Mouse (Mus musculus): ENCODE measurements at regions not wholly inside any gene's neighbourhood (a gene's known extent, or its start where the extent isn't known, plus 50 kb on each side); places are given as distances from the start of the nearest gene placed in this dataset.
A peak's percentile ranks its signal among the peaks of the same experiment; 100 is the strongest.

DNA sequence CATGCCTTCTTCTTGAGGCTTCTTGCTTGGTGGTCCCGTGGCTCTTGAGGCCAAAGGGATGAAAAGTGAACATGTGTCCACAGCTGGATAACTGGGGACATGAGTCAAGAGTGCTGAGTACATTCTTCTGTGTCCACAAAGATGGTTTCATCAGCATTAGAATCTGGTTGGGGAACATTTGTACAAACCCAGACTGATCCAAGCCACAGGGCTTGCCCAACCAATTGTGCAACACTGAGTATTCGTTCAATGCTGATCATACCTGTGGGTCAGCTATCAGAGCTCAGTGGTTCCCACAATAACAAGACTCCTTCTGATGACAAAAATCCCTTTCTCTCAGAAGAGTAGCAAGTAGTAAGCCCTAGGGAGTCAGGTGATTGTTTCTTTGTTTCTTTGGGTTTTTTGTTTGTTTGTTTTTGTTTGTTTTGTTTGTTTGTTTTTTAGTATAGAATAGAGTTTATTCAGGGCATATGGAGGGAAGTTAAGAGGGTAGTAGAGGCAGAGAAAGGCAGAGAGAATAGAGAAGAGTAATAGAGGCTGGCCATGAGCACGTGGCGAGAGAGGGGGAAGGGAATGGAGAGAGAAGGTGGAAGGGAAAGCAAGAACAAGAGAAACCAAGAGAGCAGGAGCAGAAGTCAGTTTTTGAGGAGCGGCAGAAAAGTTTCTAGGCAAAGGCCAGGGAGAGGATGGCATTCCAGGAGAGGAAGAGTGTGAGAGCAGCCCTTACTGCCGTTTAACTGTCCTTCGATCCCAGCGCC is 612.5 kb downstream of the Zfp706 start:
- no peak for ATAC-seq (replicated peaks; ENCODE audit: low FRiP score)

DNA sequence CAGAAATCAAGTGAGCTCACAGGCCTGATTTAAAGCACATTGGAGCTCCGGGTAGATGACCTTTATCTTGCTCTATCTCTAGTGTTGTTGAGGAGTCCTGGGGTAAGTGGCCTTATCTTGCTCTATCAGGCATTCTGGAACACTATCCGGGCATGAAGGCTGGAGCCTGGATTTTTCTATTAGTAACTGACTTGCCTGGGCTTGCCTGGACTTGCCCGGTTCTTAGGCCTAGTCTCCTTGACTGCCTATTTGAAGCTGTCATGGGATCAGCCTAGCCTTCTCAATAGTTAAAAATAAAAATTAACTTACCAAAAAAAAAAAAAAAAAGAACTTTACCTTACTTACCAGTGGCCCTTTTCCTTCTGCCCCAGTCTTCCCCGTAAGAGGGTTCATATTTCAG is 617.8 kb downstream of the Zfp706 start:
- Histone ChIP-seq H3K9ac (ENCODE audit: low read depth, low read length) (no peak overlapping the region), H3K27ac (ENCODE audit: low read depth, low read length) (no peak overlapping the region), H3K4me2 (no peak overlapping the region), H3K4me3 (ENCODE audit: low read depth, low read length) (no peak overlapping the region), H3K36me3 (ENCODE audit: control insufficient read depth, insufficient read depth, low read length) (no peaks in the 10 kb centered on the region), H3K4me1 (replicated peaks; ENCODE audit: control insufficient read depth, insufficient read depth, low read length) (no peaks in the 10 kb centered on the region), H3K9me3 (ENCODE audit: control insufficient read depth, low read length) (no peaks in the 10 kb centered on the region), H3K27me3 (replicated peaks; ENCODE audit: control insufficient read depth, insufficient read depth, low read length) (no peaks in the 10 kb centered on the region)
- DNase-seq (ENCODE audit: low spot score) (no peak), ATAC-seq (replicated peaks; ENCODE audit: low FRiP score) (no peak)
- WGBS = 38% methylated on average over 4 of the region's 4 CpGs

More for the DNA sequence above, 612.5 kb downstream of the Zfp706 start:
- H3K4me2 ChIP-seq = no peak overlapping the region
- no peaks in the 10 kb centered on the region for H3K36me3 ChIP-seq (ENCODE audit: control insufficient read depth, insufficient read depth, low read length)
- no peaks in the 10 kb centered on the region for H3K27me3 ChIP-seq (replicated peaks; ENCODE audit: control insufficient read depth, insufficient read depth, low read length)
- no peak overlapping the region for H3K4me3 ChIP-seq (ENCODE audit: low read depth, low read length)
- DNase-seq (ENCODE audit: low spot score) = no peak
- 74% methylated on average over 8 of the region's 8 CpGs for WGBS
- no peaks in the 10 kb centered on the region for H3K4me1 ChIP-seq (replicated peaks; ENCODE audit: control insufficient read depth, insufficient read depth, low read length)
- no peak overlapping the region for H3K27ac ChIP-seq (ENCODE audit: low read depth, low read length)
- H3K9ac ChIP-seq (ENCODE audit: low read depth, low read length) = no peak overlapping the region
- H3K9me3 ChIP-seq (ENCODE audit: control insufficient read depth, low read length) = no peaks in the 10 kb centered on the region

DNA sequence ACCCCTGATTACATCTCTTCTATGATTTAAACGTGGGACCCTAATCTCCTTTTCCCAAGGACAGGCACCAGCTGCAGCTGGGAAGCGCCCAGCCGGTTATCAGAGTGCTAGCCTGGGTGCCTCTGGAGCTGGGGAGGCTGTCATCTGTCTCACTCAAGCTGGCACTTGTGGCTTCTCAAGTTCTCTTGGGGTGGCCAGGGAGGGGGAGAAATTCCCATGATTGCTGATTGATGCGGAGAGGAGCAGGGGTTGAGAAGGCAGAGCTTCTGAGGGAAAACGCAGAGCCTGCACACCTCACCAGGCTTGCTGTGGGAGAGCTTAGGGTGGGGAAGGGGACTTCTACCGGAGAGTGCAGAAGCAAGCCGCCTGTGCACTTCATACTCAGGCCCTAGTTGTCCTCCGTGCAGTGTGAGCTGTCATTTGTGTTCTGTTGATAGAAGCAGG is 626.3 kb downstream of the Zfp706 start:
- Histone ChIP-seq H3K4me3 (ENCODE audit: low read depth, low read length) (no peak overlapping the region), H3K4me1 (replicated peaks; ENCODE audit: control insufficient read depth, insufficient read depth, low read length) (no peaks in the 10 kb centered on the region; the same call in 1 of the 2 replicates), H3K27ac (ENCODE audit: low read depth, low read length) (no peak overlapping the region), H3K4me2 (peak overlapping the region; percentile 43), H3K9ac (ENCODE audit: low read depth, low read length) (no peak overlapping the region), H3K27me3 (replicated peaks; ENCODE audit: control insufficient read depth, insufficient read depth, low read length) (peaks cover 4% of the 10 kb centered on the region), H3K9me3 (ENCODE audit: control insufficient read depth, low read length) (no peaks in the 10 kb centered on the region), H3K36me3 (ENCODE audit: control insufficient read depth, insufficient read depth, low read length) (no peaks in the 10 kb centered on the region)
- 4% methylated on average over 8 of the region's 8 CpGs for WGBS
- DNase-seq (ENCODE audit: low spot score) (no peak), ATAC-seq (replicated peaks; ENCODE audit: low FRiP score) (peak; percentile 86)

DNA sequence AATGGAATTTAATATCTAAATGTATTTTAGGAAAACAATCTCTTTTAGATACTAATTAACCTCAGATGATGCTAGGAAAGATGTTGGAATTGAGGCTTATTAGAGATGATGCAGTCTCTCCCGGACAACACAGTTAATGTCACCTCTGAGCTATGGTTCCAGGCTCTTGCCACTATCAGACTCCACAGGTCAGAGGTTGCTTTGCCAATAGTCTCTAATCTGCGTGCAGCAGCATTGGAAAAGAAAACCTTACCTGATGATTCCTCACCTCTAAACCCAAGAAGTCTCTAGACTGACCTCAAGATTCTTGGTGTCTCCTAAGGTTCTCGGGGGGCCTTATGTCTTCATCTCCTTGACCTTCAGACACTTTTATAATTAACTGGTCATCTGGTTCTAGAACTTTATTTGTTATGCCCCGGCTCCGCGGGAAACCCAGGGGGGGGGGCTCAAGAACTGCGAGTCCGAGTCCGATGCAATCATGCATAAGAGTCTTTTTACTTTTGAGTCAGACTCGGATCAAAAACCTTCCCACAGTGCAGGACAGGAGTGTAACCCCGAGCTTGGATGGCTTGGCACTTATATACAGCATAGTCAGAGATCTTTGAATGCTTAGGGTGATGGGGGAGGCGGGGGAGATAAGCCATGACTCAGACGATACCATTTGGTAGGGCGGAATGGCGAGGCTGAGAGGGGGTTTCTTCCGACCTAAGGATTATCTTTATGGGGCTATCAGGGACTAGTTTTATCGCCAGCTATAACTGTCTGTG is 626.9 kb downstream of the Zfp706 start:
- Histone ChIP-seq H3K27me3 (replicated peaks; ENCODE audit: control insufficient read depth, insufficient read depth, low read length) (peaks cover 4% of the 10 kb centered on the region), H3K9ac (ENCODE audit: low read depth, low read length) (no peak overlapping the region), H3K36me3 (ENCODE audit: control insufficient read depth, insufficient read depth, low read length) (no peaks in the 10 kb centered on the region), H3K4me2 (peak overlapping the region; percentile 43), H3K27ac (ENCODE audit: low read depth, low read length) (no peak overlapping the region), H3K4me1 (replicated peaks; ENCODE audit: control insufficient read depth, insufficient read depth, low read length) (no peaks in the 10 kb centered on the region; the same call in 1 of the 2 replicates), H3K9me3 (ENCODE audit: control insufficient read depth, low read length) (no peaks in the 10 kb centered on the region), H3K4me3 (ENCODE audit: low read depth, low read length) (no peak overlapping the region)
- ATAC-seq (replicated peaks; ENCODE audit: low FRiP score) (peak; percentile 73), DNase-seq (ENCODE audit: low spot score) (no peak)
- 8% methylated on average over 17 of the region's 17 CpGs for WGBS

DNA sequence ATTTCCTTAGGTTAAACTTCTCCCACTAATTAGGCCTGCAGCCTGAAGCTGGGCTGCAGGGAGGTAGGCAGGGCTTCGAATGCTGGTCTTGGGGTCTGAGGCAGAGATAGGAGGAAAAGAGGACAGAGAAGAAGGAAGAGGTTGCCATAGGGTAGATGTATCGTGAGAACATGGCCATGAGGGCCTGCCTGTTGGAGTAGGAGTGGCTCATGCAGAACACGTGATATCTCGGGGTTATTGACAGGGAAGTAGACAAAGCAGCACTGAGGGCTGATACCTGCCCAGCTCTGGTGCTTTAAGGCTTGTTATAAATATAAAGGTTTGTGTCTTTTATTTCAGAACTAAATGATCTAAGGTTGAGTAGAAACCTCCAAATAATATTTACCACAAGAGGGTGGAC is 628.9 kb downstream of the Zfp706 start:
- no peaks in the 10 kb centered on the region for H3K36me3 ChIP-seq (ENCODE audit: control insufficient read depth, insufficient read depth, low read length)
- DNase-seq (ENCODE audit: low spot score) (no peak), ATAC-seq (replicated peaks; ENCODE audit: low FRiP score) (no peak)
- no peak overlapping the region for H3K27ac ChIP-seq (ENCODE audit: low read depth, low read length)
- H3K4me1 ChIP-seq (replicated peaks; ENCODE audit: control insufficient read depth, insufficient read depth, low read length) = peaks cover 8% of the 10 kb centered on the region
- peaks cover 7% of the 10 kb centered on the region for H3K27me3 ChIP-seq (replicated peaks; ENCODE audit: control insufficient read depth, insufficient read depth, low read length)
- no peaks in the 10 kb centered on the region for H3K9me3 ChIP-seq (ENCODE audit: control insufficient read depth, low read length)
- no peak overlapping the region for H3K4me3 ChIP-seq (ENCODE audit: low read depth, low read length)
- WGBS = 73% methylated on average over 4 of the region's 4 CpGs
- H3K4me2 ChIP-seq = no peak overlapping the region
- H3K9ac ChIP-seq (ENCODE audit: low read depth, low read length) = no peak overlapping the region

DNA sequence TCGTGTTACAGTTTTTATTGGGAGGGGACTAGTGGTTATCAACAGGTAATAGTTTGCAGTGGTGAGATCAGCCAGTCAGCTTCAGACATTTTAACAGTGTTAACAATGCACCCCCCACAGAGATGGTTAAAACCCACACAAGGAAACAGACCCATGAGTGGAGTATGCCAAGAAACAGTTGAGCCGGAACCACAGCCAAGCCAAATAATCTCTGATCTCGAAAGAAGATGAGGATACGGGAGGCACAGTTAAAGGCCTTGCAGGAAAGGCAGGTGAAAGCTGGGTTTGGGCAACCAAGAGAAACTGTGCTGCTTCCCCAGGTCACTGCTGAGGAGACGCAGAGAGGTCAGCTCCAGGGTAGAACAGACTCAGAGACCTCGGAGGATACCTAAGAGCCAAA is 631.0 kb downstream of the Zfp706 start:
- Histone ChIP-seq H3K4me3 (ENCODE audit: low read depth, low read length) (no peak overlapping the region), H3K36me3 (ENCODE audit: control insufficient read depth, insufficient read depth, low read length) (no peaks in the 10 kb centered on the region), H3K4me2 (no peak overlapping the region), H3K27ac (ENCODE audit: low read depth, low read length) (no peak overlapping the region), H3K9ac (ENCODE audit: low read depth, low read length) (no peak overlapping the region), H3K27me3 (replicated peaks; ENCODE audit: control insufficient read depth, insufficient read depth, low read length) (peaks cover 3% of the 10 kb centered on the region), H3K4me1 (replicated peaks; ENCODE audit: control insufficient read depth, insufficient read depth, low read length) (peaks cover 8% of the 10 kb centered on the region), H3K9me3 (ENCODE audit: control insufficient read depth, low read length) (no peaks in the 10 kb centered on the region)
- 82% methylated on average over 6 of the region's 6 CpGs for WGBS
- no peak for ATAC-seq (replicated peaks; ENCODE audit: low FRiP score)
- DNase-seq (ENCODE audit: low spot score) = no peak

DNA sequence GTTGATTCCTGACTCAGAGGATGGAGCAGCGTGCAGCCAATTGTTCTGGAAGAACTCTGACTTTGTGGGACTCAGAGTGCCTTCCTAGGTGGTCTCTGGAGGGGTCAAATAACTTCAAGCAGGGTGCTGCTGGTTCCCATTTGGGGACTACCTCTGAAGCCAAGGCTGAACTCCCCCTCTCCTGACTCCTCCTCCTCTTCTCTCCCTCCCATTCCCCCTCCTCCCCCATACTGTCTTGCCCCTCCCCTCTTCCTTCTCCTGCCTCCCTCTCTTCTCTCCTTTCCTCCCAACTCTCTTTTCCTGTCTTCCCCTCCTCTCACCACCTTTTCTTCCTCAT is 632.1 kb downstream of the Zfp706 start:
- no peaks in the 10 kb centered on the region for H3K36me3 ChIP-seq (ENCODE audit: control insufficient read depth, insufficient read depth, low read length)
- no peak overlapping the region; the same call in 1 of the 2 replicates for H3K9ac ChIP-seq (ENCODE audit: low read depth, low read length)
- ATAC-seq (replicated peaks; ENCODE audit: low FRiP score) = no peak
- H3K27me3 ChIP-seq (replicated peaks; ENCODE audit: control insufficient read depth, insufficient read depth, low read length) = peaks cover 3% of the 10 kb centered on the region
- no peak overlapping the region for H3K27ac ChIP-seq (ENCODE audit: low read depth, low read length)
- H3K4me3 ChIP-seq (ENCODE audit: low read depth, low read length) = no peak overlapping the region
- WGBS = 9% methylated on average over 1 of the region's 1 CpGs
- no peak for DNase-seq (ENCODE audit: low spot score)
- H3K4me1 ChIP-seq (replicated peaks; ENCODE audit: control insufficient read depth, insufficient read depth, low read length) = peaks cover 8% of the 10 kb centered on the region
- H3K4me2 ChIP-seq = peak overlapping the region; percentile 89
- H3K9me3 ChIP-seq (ENCODE audit: control insufficient read depth, low read length) = no peaks in the 10 kb centered on the region

DNA sequence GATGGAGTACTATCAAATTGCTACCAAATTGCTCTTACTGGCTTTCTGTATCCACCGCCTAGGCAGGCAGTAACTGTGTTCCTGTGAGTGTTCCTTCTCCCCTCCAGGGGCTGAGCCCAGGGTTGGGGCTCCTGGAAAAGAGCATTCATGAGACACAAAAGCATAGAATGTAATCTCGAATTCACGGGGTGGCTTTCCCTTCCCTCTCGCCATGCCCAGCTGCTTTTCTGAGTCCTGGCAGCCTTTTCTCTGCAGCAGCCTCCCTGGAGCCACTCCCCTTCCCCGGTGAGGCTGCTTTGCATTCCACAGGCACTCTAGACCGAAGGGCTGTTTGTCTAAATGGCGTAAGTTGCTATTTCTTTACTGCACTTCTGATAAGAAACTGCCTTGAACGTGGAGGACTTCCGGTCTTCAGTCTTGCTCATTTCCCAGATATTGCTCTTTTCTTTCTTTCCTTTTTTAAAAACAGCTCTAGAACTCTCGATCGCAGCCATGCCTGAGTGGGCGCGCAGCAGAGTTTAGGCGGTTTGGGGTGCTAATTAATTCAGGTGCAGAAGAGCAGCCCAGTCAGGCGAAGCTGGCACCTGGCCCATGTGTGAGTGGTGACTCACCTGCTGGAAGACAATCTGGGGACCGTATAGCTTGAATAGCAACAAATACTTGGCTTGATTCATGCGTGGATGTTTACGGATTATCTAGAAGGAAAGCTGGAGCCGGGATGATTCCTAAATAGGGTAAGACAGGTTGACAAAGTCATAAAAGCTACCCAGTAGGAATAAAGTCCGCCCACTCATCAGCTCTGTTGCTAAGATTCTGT is 632.6 kb downstream of the Zfp706 start:
- Histone ChIP-seq H3K9me3 (ENCODE audit: control insufficient read depth, low read length) (no peaks in the 10 kb centered on the region), H3K4me3 (ENCODE audit: low read depth, low read length) (peak overlapping the region; percentile 54), H3K36me3 (ENCODE audit: control insufficient read depth, insufficient read depth, low read length) (no peaks in the 10 kb centered on the region), H3K9ac (ENCODE audit: low read depth, low read length) (peak overlapping the region; percentile 59), H3K4me1 (replicated peaks; ENCODE audit: control insufficient read depth, insufficient read depth, low read length) (peaks cover 8% of the 10 kb centered on the region), H3K4me2 (peak overlapping the region; percentile 89), H3K27ac (ENCODE audit: low read depth, low read length) (no peak overlapping the region), H3K27me3 (replicated peaks; ENCODE audit: control insufficient read depth, insufficient read depth, low read length) (peaks cover 3% of the 10 kb centered on the region)
- peak; percentile 67 for ATAC-seq (replicated peaks; ENCODE audit: low FRiP score)
- 3% methylated on average over 20 of the region's 20 CpGs for WGBS
- DNase-seq (ENCODE audit: low spot score) = peak; percentile 50

Data from liver, embryonic 11.5 days (tissue).